Mouse (Mus musculus): ENCODE measurements around the gene Nbr1. TPM values are rescaled to one million over a fixed set of nuclear protein-coding genes. Genes with fewer than 3 reads are reported as not detected.
A peak's percentile ranks its signal among the peaks of the same experiment; 100 is the strongest.

Nbr1 gene
- 78.7 and 80.3 TPM in 2 replicates for polyA plus RNA-seq (2015; fragmentation: Nextera tagmentation; extraction: Ambion mirVana)

- H3K27ac ChIP-seq (replicated peaks) = peak within 1 kb of the TSS; percentile 97
- H3K36me3 ChIP-seq = peaks cover 7% of the 10 kb centered on the region; the same call in 1 of the 2 replicates
- H3K4me3 ChIP-seq (replicated peaks) = peak within 1 kb of the TSS; percentile 66
- H3K9me3 ChIP-seq (replicated peaks) = no peaks in the 10 kb centered on the region
- H3K9ac ChIP-seq (replicated peaks) = peak within 1 kb of the TSS; percentile 68
- H3K27me3 ChIP-seq (replicated peaks) = no peaks in the 10 kb centered on the region
- under 1% methylated on average over 43 of the region's 43 CpGs for WGBS
- H3K4me1 ChIP-seq = peaks cover 36% of the 10 kb centered on the region
- peak within 1 kb of the TSS; percentile 79 for H3K4me2 ChIP-seq
- peak; percentile 89 for ATAC-seq (ENCODE audit: low FRiP score)
Observed at GRCm38 (mm10) chr11:101551751-101552475, at the start of gene Nbr1, which contains the start of gene Brca1. Nbr1 (plus strand) TSS chr11:101552149. Brca1 (minus strand) TSS chr11:101551955.

DNA sequence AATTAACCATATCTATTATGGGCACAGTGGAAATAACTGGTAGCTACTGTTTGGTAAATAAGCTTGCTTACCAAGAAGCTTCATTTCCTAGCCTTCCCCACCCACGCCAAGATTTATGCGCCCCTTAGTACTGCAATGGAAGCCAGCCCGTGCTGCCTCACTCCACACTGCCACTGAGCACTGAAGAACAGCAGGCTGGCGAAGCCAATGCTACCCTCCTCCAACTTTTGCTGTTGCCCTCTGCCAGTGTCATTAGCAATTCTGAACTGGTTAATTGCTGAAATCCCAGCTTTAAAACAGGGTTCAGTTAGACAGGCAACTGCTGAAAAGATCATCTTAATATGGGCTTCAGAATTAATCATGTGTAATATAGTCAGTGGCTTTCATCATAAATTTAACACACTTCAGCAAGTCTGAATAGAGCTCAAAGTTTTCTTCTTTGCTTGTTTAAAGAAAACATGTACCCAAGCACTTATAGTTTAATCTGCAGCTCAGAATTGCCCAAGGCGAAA is 45.6 kb upstream of the Nbr1 start:
- WGBS = 72% methylated on average over 5 of the region's 5 CpGs

GRCm38 (mm10) chr11:101507090-101507489 is 44.9 kb upstream of the Nbr1 start:
- no peaks in the 10 kb centered on the region for H3K4me1 ChIP-seq
- H3K4me2 ChIP-seq = no peak overlapping the region
- H3K9me3 ChIP-seq (replicated peaks) = no peaks in the 10 kb centered on the region
- no peak overlapping the region for H3K27ac ChIP-seq (replicated peaks)
- WGBS = 93% methylated on average over 7 of the region's 7 CpGs
- H3K36me3 ChIP-seq = no peaks in the 10 kb centered on the region
- no peak for ATAC-seq (ENCODE audit: low FRiP score)
- no peak overlapping the region for H3K4me3 ChIP-seq (replicated peaks)
- no peaks in the 10 kb centered on the region for H3K27me3 ChIP-seq (replicated peaks)
- no peak overlapping the region for H3K9ac ChIP-seq (replicated peaks)

More for the DNA sequence above, 45.6 kb upstream of the Nbr1 start:
- Histone ChIP-seq H3K27me3 (replicated peaks) (no peaks in the 10 kb centered on the region), H3K9ac (replicated peaks) (no peak overlapping the region), H3K4me1 (no peaks in the 10 kb centered on the region), H3K9me3 (replicated peaks) (no peaks in the 10 kb centered on the region), H3K27ac (replicated peaks) (no peak overlapping the region), H3K4me3 (replicated peaks) (no peak overlapping the region), H3K36me3 (no peaks in the 10 kb centered on the region), H3K4me2 (no peak overlapping the region)
- no peak for ATAC-seq (ENCODE audit: low FRiP score)

DNA sequence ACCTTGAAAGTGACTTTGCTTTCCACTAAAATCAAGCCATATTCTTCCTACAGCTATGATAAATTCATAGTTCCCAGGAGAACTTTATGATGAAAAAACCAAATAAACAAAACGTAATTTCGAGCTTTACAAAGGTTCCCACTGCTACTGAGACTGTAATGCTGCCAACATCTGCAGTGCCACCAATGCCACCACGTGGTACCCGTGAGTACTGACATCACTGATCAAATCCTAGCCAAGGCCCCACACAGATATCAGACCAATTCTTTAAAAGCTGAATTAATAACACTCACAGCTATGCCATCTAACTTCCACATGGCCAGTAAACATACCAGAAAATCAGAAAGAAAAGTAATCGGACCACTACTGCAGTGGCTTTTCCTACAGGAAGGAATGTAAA is 33.0 kb upstream of the Nbr1 start:
- H3K27ac ChIP-seq (replicated peaks) = no peak overlapping the region
- ATAC-seq (ENCODE audit: low FRiP score) = no peak
- 76% methylated on average over 5 of the region's 5 CpGs for WGBS
- no peak overlapping the region for H3K4me2 ChIP-seq
- H3K9ac ChIP-seq (replicated peaks) = no peak overlapping the region
- no peak overlapping the region for H3K4me3 ChIP-seq (replicated peaks)
- no peaks in the 10 kb centered on the region for H3K9me3 ChIP-seq (replicated peaks)
- H3K36me3 ChIP-seq = no peaks in the 10 kb centered on the region
- H3K27me3 ChIP-seq (replicated peaks) = no peaks in the 10 kb centered on the region
- H3K4me1 ChIP-seq = no peaks in the 10 kb centered on the region

DNA sequence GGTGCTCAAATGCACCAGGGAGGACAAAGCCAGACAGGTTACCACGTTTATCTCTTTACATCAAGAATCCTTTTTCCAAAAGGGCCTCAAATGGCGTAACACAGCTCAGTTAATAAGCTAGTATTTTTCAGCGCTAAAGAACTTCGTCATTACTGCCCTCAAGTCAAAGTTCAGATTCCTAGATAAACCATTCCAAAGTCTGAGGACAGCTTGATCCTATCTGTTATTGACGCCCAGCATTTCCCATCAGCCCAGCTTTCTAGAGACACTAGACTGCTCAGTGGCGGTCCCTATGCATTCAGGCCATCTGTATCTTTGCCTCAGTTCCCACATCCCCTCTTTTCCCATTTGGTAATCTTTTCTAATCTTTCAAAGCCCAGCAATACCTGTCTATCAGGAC is 32.6 kb upstream of the Nbr1 start:
- WGBS = 91% methylated on average over 6 of the region's 6 CpGs
- Histone ChIP-seq H3K4me1 (no peaks in the 10 kb centered on the region), H3K27me3 (replicated peaks) (no peaks in the 10 kb centered on the region), H3K9ac (replicated peaks) (no peak overlapping the region), H3K27ac (replicated peaks) (no peak overlapping the region), H3K4me2 (no peak overlapping the region), H3K36me3 (no peaks in the 10 kb centered on the region), H3K4me3 (replicated peaks) (no peak overlapping the region), H3K9me3 (replicated peaks) (no peaks in the 10 kb centered on the region)
- no peak for ATAC-seq (ENCODE audit: low FRiP score)

DNA sequence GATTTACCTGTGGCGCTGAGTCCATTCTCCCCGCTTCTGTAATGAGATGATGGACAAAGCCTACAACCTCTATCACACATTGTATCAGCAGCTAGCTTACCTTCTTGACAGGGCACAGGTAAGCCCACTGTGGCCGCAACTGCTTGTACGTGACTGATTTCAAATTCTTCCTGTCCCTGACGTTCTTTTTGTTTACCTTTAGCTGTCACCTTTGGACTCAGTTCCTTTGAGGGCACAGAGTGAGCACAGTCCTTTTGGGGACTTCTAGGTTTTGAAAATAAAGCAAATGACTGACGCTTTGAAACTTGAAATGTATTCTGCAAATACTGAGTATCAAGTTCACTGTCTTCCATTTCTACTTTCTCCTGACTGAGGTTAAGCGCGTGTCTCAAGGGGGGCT is 27.5 kb upstream of the Nbr1 start:
- no peak overlapping the region for H3K9ac ChIP-seq (replicated peaks)
- ATAC-seq (ENCODE audit: low FRiP score) = no peak
- H3K27me3 ChIP-seq (replicated peaks) = no peaks in the 10 kb centered on the region
- no peak overlapping the region for H3K27ac ChIP-seq (replicated peaks)
- 95% methylated on average over 8 of the region's 8 CpGs for WGBS
- no peak overlapping the region for H3K4me3 ChIP-seq (replicated peaks)
- H3K4me1 ChIP-seq = peaks cover 8% of the 10 kb centered on the region
- no peaks in the 10 kb centered on the region for H3K36me3 ChIP-seq
- no peak overlapping the region for H3K4me2 ChIP-seq
- no peaks in the 10 kb centered on the region for H3K9me3 ChIP-seq (replicated peaks)

- no peak for ATAC-seq (ENCODE audit: low FRiP score)
- peaks cover 8% of the 10 kb centered on the region for H3K4me1 ChIP-seq
- H3K4me2 ChIP-seq = no peak overlapping the region
- no peaks in the 10 kb centered on the region for H3K9me3 ChIP-seq (replicated peaks)
- 82% methylated on average over 10 of the region's 10 CpGs for WGBS
- H3K4me3 ChIP-seq (replicated peaks) = no peak overlapping the region
- H3K27ac ChIP-seq (replicated peaks) = no peak overlapping the region
- no peaks in the 10 kb centered on the region for H3K36me3 ChIP-seq
- no peaks in the 10 kb centered on the region for H3K27me3 ChIP-seq (replicated peaks)
- no peak overlapping the region for H3K9ac ChIP-seq (replicated peaks)
Observed at GRCm38 (mm10) chr11:101525056-101525455, 26.9 kb upstream of the Nbr1 start.

DNA sequence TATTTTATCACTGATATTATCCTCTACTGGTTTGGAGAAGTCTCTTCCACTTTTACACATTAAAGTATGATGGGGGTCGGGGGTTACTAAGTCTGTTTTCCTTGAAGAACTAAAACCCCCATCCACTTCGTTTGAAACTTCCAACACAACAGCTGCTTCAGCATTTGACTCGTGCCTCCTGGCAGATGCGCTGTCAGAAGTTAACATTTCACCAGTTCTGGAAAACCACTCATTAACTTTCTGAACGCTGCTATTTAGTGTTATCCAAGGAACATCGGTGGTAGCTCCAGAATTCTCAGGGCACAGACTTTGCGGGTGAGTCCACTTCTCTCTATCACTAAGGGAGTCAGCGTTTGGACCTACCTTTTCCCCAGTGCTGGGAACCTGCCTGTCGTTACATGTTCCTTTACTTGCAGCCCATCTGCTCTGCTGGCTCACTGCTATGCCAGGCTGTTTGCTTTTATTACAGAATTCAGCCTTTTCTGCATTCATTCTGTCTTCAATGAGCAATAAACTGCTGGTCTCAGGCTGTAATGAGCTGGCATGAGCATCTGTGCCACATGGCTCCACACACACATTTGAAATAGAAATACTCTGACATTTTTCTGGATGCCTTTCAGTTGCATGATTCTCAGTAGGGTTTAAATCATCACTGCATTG is 25.9 kb upstream of the Nbr1 start:
- no peaks in the 10 kb centered on the region for H3K36me3 ChIP-seq
- H3K9ac ChIP-seq (replicated peaks) = no peak overlapping the region
- peaks cover 8% of the 10 kb centered on the region for H3K4me1 ChIP-seq
- no peak for ATAC-seq (ENCODE audit: low FRiP score)
- no peak overlapping the region for H3K4me2 ChIP-seq
- no peak overlapping the region for H3K4me3 ChIP-seq (replicated peaks)
- 0 out of 2 replicates have a peak overlapping the region, but pooled peaks have one; percentile 24 for H3K27ac ChIP-seq (replicated peaks)
- H3K9me3 ChIP-seq (replicated peaks) = no peaks in the 10 kb centered on the region
- H3K27me3 ChIP-seq (replicated peaks) = no peaks in the 10 kb centered on the region
- WGBS = 67% methylated on average over 9 of the region's 9 CpGs

DNA sequence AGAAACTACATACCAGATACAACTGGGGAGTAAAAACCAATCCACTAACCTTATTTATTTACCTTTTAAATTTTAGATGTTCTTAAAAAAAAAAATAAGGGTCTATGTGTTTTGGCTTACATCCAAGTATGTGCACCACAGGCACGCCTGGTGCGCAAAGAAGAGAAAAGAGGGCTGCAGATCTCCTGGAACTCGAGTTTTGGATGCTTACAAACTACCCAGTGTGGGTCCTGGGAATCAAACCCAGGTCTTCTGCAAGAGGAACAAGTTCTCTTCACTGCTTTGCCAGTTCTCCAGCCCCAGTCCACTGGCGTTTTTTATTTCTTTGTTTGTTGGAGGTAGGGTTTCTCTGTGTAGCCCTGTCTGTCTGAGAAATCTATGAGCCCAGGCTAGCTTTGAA is 25.3 kb upstream of the Nbr1 start:
- Histone ChIP-seq H3K4me1 (peaks cover 8% of the 10 kb centered on the region), H3K36me3 (no peaks in the 10 kb centered on the region), H3K9me3 (replicated peaks) (no peaks in the 10 kb centered on the region), H3K4me3 (replicated peaks) (no peak overlapping the region), H3K27ac (replicated peaks) (peak overlapping the region; percentile 11; the same call in 1 of the 2 replicates), H3K4me2 (no peak overlapping the region), H3K27me3 (replicated peaks) (no peaks in the 10 kb centered on the region), H3K9ac (replicated peaks) (no peak overlapping the region)
- WGBS = 71% methylated on average over 4 of the region's 4 CpGs
- ATAC-seq (ENCODE audit: low FRiP score) = no peak

GRCm38 (mm10) chr11:101543533-101543932 is 8.4 kb upstream of the Nbr1 start:
- Histone ChIP-seq H3K4me1 (no peaks in the 10 kb centered on the region; the same call in 1 of the 2 replicates), H3K27ac (replicated peaks) (no peak overlapping the region), H3K4me3 (replicated peaks) (no peak overlapping the region), H3K36me3 (no peaks in the 10 kb centered on the region), H3K9me3 (replicated peaks) (no peaks in the 10 kb centered on the region), H3K9ac (replicated peaks) (no peak overlapping the region), H3K4me2 (no peak overlapping the region), H3K27me3 (replicated peaks) (no peaks in the 10 kb centered on the region)
- 83% methylated on average over 9 of the region's 9 CpGs for WGBS
- ATAC-seq (ENCODE audit: low FRiP score) = no peak

GRCm38 (mm10) chr11:101544132-101544531 is 7.8 kb upstream of the Nbr1 start:
- Histone ChIP-seq H3K36me3 (no peaks in the 10 kb centered on the region), H3K4me2 (no peak overlapping the region), H3K9me3 (replicated peaks) (no peaks in the 10 kb centered on the region), H3K27ac (replicated peaks) (no peak overlapping the region), H3K4me1 (no peaks in the 10 kb centered on the region; the same call in 1 of the 2 replicates), H3K27me3 (replicated peaks) (no peaks in the 10 kb centered on the region), H3K9ac (replicated peaks) (no peak overlapping the region), H3K4me3 (replicated peaks) (no peak overlapping the region)
- no peak for ATAC-seq (ENCODE audit: low FRiP score)
- 88% methylated on average over 1 of the region's 1 CpGs for WGBS

DNA sequence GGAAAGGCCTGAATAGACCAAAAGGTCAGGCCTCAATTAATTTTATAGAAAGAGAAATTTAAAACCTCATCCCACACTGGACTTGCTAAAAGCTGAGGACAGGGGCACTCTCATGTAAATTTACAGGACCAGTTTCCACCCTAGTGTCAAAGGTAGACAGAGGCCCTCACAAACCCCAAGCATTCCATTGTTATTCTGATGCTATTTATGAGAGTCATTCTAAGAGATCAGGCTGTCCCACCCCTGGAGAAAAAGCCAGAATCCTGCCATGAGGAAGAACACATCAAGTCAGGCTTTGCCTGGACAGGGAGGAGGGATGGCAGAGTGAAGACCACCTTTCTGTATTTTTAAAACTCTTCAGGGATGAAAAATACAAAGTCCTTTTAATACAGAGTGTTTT is 3.4 kb upstream of the Nbr1 start:
- H3K4me2 ChIP-seq = no peak overlapping the region
- peaks cover 15% of the 10 kb centered on the region for H3K4me1 ChIP-seq
- no peak overlapping the region for H3K27ac ChIP-seq (replicated peaks)
- no peaks in the 10 kb centered on the region for H3K27me3 ChIP-seq (replicated peaks)
- H3K4me3 ChIP-seq (replicated peaks) = no peak overlapping the region
- H3K36me3 ChIP-seq = no peaks in the 10 kb centered on the region
- H3K9me3 ChIP-seq (replicated peaks) = no peaks in the 10 kb centered on the region
- H3K9ac ChIP-seq (replicated peaks) = no peak overlapping the region
- no peak for ATAC-seq (ENCODE audit: low FRiP score)

All from neural tube, embryonic 15.5 days (tissue).